Mouse (Mus musculus): Measurements from ENCODE around the gene Gm29666. TPM values are rescaled to one million over a fixed set of nuclear protein-coding genes. Genes with fewer than 3 reads are reported as not detected.

Gene Gm29666
- polyA plus RNA-seq, 1 experiment: 1.3 TPM

DNA sequence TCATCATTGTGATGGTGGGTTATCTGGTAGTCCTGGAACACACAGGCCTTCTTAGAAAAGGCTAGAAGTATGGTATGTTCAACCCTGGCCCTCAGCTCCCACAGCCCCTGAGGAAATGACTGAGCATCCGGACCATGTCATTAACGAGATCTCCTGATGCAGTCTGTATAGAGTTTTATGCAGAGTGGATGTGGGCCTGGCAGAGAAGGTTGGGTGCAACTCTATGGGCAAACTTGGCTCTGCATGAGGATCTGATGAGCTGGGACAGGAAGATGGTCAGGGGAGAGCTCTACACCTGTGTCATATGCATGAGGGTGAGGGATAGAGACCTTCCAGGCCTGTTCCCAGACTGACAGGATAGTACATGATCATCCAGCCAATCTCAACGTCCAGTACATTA, 48.0 kb downstream of the Gm29666 start:
- Histone ChIP-seq H3K36me3 (ENCODE audit: control insufficient read depth, insufficient read depth, low read length) (no peaks in the 10 kb centered on the region), H3K27ac (ENCODE audit: control insufficient read depth, insufficient read depth, low read length) (no peak overlapping the region), H3K27me3 (ENCODE audit: control insufficient read depth, insufficient read depth, low read length) (no peaks in the 10 kb centered on the region), H3K4me3 (ENCODE audit: control insufficient read depth, insufficient read depth, low read length) (no peak overlapping the region), H3K4me1 (replicated peaks; ENCODE audit: control insufficient read depth, insufficient read depth, low read length) (no peaks in the 10 kb centered on the region)
- no peak for TF ChIP-seq CTCF (IDR thresholded peaks at IDR 0.05; ENCODE audit: borderline replicate concordance, control insufficient read depth, extremely low read depth, insufficient read depth, low read length, poor library complexity)
- no peak for TF ChIP-seq POLR2A (IDR thresholded peaks at IDR 0.05; ENCODE audit: control insufficient read depth, extremely low read depth, insufficient read depth, low read length, poor library complexity)
- WGBS: 89% methylated on average over 3 of the region's 3 CpGs
- DNase-seq: no peak

DNA sequence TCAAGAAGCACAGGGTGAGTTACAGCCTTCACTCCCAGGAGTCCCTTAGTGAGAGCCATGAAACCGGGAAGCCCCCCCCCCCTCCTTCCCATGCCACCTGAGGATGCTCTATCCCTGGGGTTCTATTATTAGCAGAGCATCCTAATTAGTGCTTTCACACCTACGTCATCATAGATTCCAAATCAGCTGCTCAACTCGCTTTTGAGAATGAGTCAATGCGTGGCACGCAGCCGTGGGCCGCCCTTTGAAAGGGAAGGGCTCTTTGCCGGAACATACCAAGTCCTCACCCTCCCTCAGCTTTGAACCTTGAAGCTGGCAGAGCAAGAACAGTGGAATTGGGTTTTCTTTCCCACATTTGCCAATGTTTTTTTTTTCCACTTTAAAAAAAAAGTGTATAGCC, 57.9 kb downstream of the Gm29666 start:
- Histone ChIP-seq H3K4me3 (ENCODE audit: control insufficient read depth, insufficient read depth, low read length) (no peak overlapping the region), H3K27me3 (ENCODE audit: control insufficient read depth, insufficient read depth, low read length) (no peaks in the 10 kb centered on the region; the same call in 1 of the 2 replicates), H3K36me3 (ENCODE audit: control insufficient read depth, insufficient read depth, low read length) (no peaks in the 10 kb centered on the region), H3K27ac (ENCODE audit: control insufficient read depth, insufficient read depth, low read length) (no peak overlapping the region), H3K4me1 (replicated peaks; ENCODE audit: control insufficient read depth, insufficient read depth, low read length) (no peaks in the 10 kb centered on the region; the same call in 1 of the 2 replicates)
- no peak for DNase-seq
- TF ChIP-seq POLR2A (IDR thresholded peaks at IDR 0.05; ENCODE audit: control insufficient read depth, extremely low read depth, insufficient read depth, low read length, poor library complexity) (no peak), CTCF (IDR thresholded peaks at IDR 0.05; ENCODE audit: borderline replicate concordance, control insufficient read depth, extremely low read depth, insufficient read depth, low read length, poor library complexity) (no peak)
- WGBS: 88% methylated on average over 8 of the region's 8 CpGs

Other genes with a start within 250 kb of the Gm29666 start
- gene Arhgap8, start 200.0 kb downstream of the Gm29666 start, polyA plus RNA-seq (2012; rRNA removed): 11.8 and 16.0 TPM in 2 replicates
- gene Phf21b, start 64.0 kb downstream of the Gm29666 start, polyA plus RNA-seq (2012; rRNA removed): 2.7 and 3.0 TPM in 2 replicates
- gene Nup50, start 3.4 kb upstream of the Gm29666 start, polyA plus RNA-seq (2012; rRNA removed): 17.7 and 20.0 TPM in 2 replicates
- gene 5031439G07Rik, start 68.5 kb upstream of the Gm29666 start, polyA plus RNA-seq (2012; rRNA removed): 15.9 and 19.6 TPM in 2 replicates
- gene Upk3a, start 97.1 kb upstream of the Gm29666 start, polyA plus RNA-seq (2012; rRNA removed): 2.8 and 4.7 TPM in 2 replicates
- 6.8 TPM in 2 replicates for gene Fam118a, start 108.9 kb upstream of the Gm29666 start, polyA plus RNA-seq (2012; rRNA removed)
- gene Smc1b, start 211.9 kb upstream of the Gm29666 start, polyA plus RNA-seq (2012; rRNA removed): 0.24 TPM in 1 of 2 replicates, not detected in the other
- 0.09 and 0.19 TPM in 2 replicates for gene Ribc2, start 212.0 kb upstream of the Gm29666 start, polyA plus RNA-seq (2012; rRNA removed)

All from thymus, adult 2 months (tissue).